Mouse (Mus musculus): Measurements from ENCODE around the gene Slc25a51.

- TF ChIP-seq CTCF (IDR thresholded peaks at IDR 0.05; ENCODE audit: extremely low read depth, insufficient read depth, low read length): no peak
- TF ChIP-seq POLR2A (IDR thresholded peaks at IDR 0.05; ENCODE audit: extremely low read depth, insufficient read depth, low read length): no peak
These were observed 14.8 kb upstream of the Slc25a51 start for GRCm38 (mm10) chr4:45423406-45423805.
